ENCODE assay signal across 10 mouse cellular contexts in genomic region chrX:23328116-23328515, GRCm38 (mm10). TPM values are rescaled to one million over a fixed set of nuclear protein-coding genes. Genes with fewer than 3 reads are reported as not detected.
DNase-seq lines count a peak whose midpoint lies in the region; ATAC-seq lines count a peak whose summit lies in the region.
"Had no signal": no experiment of that assay in that cellular context is flagged by ENCODE, and none has a peak within 500 bp of the region (broad histone marks: within the 10 kb centered on the region; RNA-seq: fewer than 3 reads in every experiment).

No protein-coding gene starts in this region.

- H3K4me2 ChIP-seq in kidney, embryonic 16.5 days (replicated peaks; ENCODE audit: low read depth, low read length) = no peak overlapping the region
- H3K4me2 ChIP-seq in hindbrain, embryonic 13.5 days = no peak overlapping the region
- H3K4me2 ChIP-seq: embryonic facial prominence, embryonic 12.5 days; heart, embryonic 15.5 days had no signal

- no peaks in the 10 kb centered on the region for H3K36me3 ChIP-seq in kidney, embryonic 16.5 days (ENCODE audit: insufficient read depth, low read length)
- no peaks in the 10 kb centered on the region for H3K36me3 ChIP-seq in hindbrain, embryonic 13.5 days
- H3K36me3 ChIP-seq: embryonic facial prominence, embryonic 12.5 days; heart, embryonic 15.5 days had no signal

- no peaks in the 10 kb centered on the region for H3K4me1 ChIP-seq in kidney, embryonic 16.5 days (ENCODE audit: insufficient read depth, low read length)
- H3K4me1 ChIP-seq in hindbrain, embryonic 13.5 days (replicated peaks) = no peaks in the 10 kb centered on the region
- H3K4me1 ChIP-seq: embryonic facial prominence, embryonic 12.5 days; heart, embryonic 15.5 days had no signal

- H3K9me3 ChIP-seq in kidney, embryonic 16.5 days (ENCODE audit: low read length) = no peaks in the 10 kb centered on the region
- H3K9me3 ChIP-seq in hindbrain, embryonic 13.5 days = no peaks in the 10 kb centered on the region
- H3K9me3 ChIP-seq: embryonic facial prominence, embryonic 12.5 days; heart, embryonic 15.5 days had no signal

- no peaks in the 10 kb centered on the region for H3K27me3 ChIP-seq in kidney, embryonic 16.5 days (ENCODE audit: insufficient read depth, low read length)
- no peaks in the 10 kb centered on the region for H3K27me3 ChIP-seq in hindbrain, embryonic 13.5 days
- H3K27me3 ChIP-seq: embryonic facial prominence, embryonic 12.5 days; heart, embryonic 15.5 days had no signal

- H3K9ac ChIP-seq in kidney, embryonic 16.5 days (replicated peaks; ENCODE audit: low read length) = no peak overlapping the region
- H3K9ac ChIP-seq in hindbrain, embryonic 13.5 days = no peak overlapping the region
- H3K9ac ChIP-seq: embryonic facial prominence, embryonic 12.5 days; heart, embryonic 15.5 days had no signal

- H3K27ac ChIP-seq in kidney, embryonic 16.5 days (ENCODE audit: low read length) = no peak overlapping the region
- H3K27ac ChIP-seq in hindbrain, embryonic 13.5 days = no peak overlapping the region
- H3K27ac ChIP-seq: embryonic facial prominence, embryonic 12.5 days; heart, embryonic 15.5 days had no signal

- no peak overlapping the region for H3K4me3 ChIP-seq in kidney, embryonic 16.5 days (ENCODE audit: low read length)
- H3K4me3 ChIP-seq in hindbrain, embryonic 13.5 days = no peak overlapping the region
- H3K4me3 ChIP-seq: embryonic facial prominence, embryonic 12.5 days; heart, embryonic 15.5 days had no signal

- WGBS in kidney, embryonic 16.5 days = 63% methylated on average over 1 of the region's 1 CpGs
- WGBS in hindbrain, embryonic 13.5 days = 67% methylated on average over 1 of the region's 1 CpGs

- no peak for ATAC-seq in kidney, embryonic 16.5 days (ENCODE audit: low FRiP score, low TSS enrichment)
- no peak for ATAC-seq in hindbrain, embryonic 13.5 days (ENCODE audit: low FRiP score)

- DNase-seq in adrenal gland, postnatal 14 days = peak; percentile 5
- no peak for DNase-seq in adrenal gland, postnatal 4 days (ENCODE audit: low spot score in 2 of 2)
- peak; percentile 0 to 15 for DNase-seq in kidney, adult 8-10 months
- DNase-seq in A20 (ENCODE audit: low read depth, low spot score) = peak; percentile 26
- peak; percentile 10 for DNase-seq in forelimb bud, embryonic 11.5 days (ENCODE audit: low read depth, low spot score)
- no peak for DNase-seq in layer of hippocampus, adult 9-11 months

RNA-seq across cellular contexts. Expression of gene Klhl13, which starts 36.8 kb away (rescaled TPM):
- total RNA-seq in adrenal gland, postnatal 14 days (2021) = 16.4 and 17.4 TPM in 2 replicates
- total RNA-seq in adrenal gland, postnatal 4 days (2021) = 10 to 100 TPM; 36.9 to 39.2 TPM
- 46.0 and 47.8 TPM in 2 replicates for polyA plus RNA-seq in kidney, embryonic 16.5 days (2015; fragmentation: Nextera tagmentation; extraction: Ambion mirVana)
- polyA plus RNA-seq in hindbrain, embryonic 13.5 days (2015; fragmentation: Nextera tagmentation; extraction: Ambion mirVana) = 91.8 and 104 TPM in 2 replicates

Comparison
In these comparisons a context has a peak if more than half of its experiments do, and no peak if none do; other contexts are left out.
1. DNase-seq: peak in adrenal gland, postnatal 14 days (single experiment), kidney, adult 8-10 months (2 of 2), A20 (single experiment) and forelimb bud, embryonic 11.5 days (single experiment); none in adrenal gland, postnatal 4 days (0 of 2) and layer of hippocampus, adult 9-11 months (single experiment).